Mouse (Mus musculus) heart, embryonic 14.5 days (tissue): ENCODE data around the gene Nlrx1. TPM values are rescaled to one million over a fixed set of nuclear protein-coding genes. Genes with fewer than 3 reads are reported as not detected.

Experiments used
- ATAC-seq: fragments of 200-750 bp; cut with Nextera tagmentation; 2 replicates; pipeline ENCODE4 v1.8.0; 2017; ENCODE audit warnings: low read depth, moderate TSS enrichment; ENCODE audit not compliant: insufficient number of reproducible peaks, insufficient read depth, low FRiP score
- H3K27ac ChIP-seq, 2 experiments: fragments of 200-500 bp in 1 of 2; fragments of 300-500 bp in 1 of 2; sonication (generic) in 1 of 2; replicated peaks in 1 of 2; 2 replicates each; pipeline ENCODE4 v1.5.1; 2012 to 2014; ENCODE audit warnings: low read depth in 2 of 2, low read length in 2 of 2, control low read depth in 1 of 2, mild to moderate bottlenecking in 1 of 2, mixed read lengths in 1 of 2; ENCODE audit not compliant: control insufficient read depth in 1 of 2, insufficient read depth in 1 of 2
- H3K27me3 ChIP-seq: fragments of 300-500 bp; sonication (generic); 2 replicates; pipeline ENCODE4 v1.6.1; 2014; ENCODE audit warnings: mild to moderate bottlenecking, low read length, control low read depth; ENCODE audit not compliant: control insufficient read depth, insufficient read depth
- H3K36me3 ChIP-seq: fragments of 300-500 bp; sonication (generic); 2 replicates; pipeline ENCODE4 v1.6.1; 2014; ENCODE audit warnings: mild to moderate bottlenecking, control low read depth, low read length, mixed read lengths; ENCODE audit not compliant: control insufficient read depth, insufficient read depth
- H3K4me1 ChIP-seq, 2 experiments: fragments of 200-500 bp in 1 of 2; fragments of 300-500 bp in 1 of 2; sonication (generic) in 1 of 2; 2 replicates each; pipeline ENCODE4 v1.6.1; 2012 to 2014; ENCODE audit warnings: low read length in 2 of 2, control low read depth in 1 of 2, mixed read lengths in 1 of 2; ENCODE audit not compliant: control insufficient read depth in 2 of 2, insufficient read depth in 2 of 2
- H3K4me2 ChIP-seq: fragments of 300-500 bp; sonication (generic); 2 replicates; pipeline ENCODE4 v1.6.1; 2014; ENCODE audit warnings: mild to moderate bottlenecking, low read length
- H3K4me3 ChIP-seq, 2 experiments: fragments of 200-500 bp in 1 of 2; fragments of 300-500 bp in 1 of 2; sonication (generic) in 1 of 2; 2 replicates each; pipeline ENCODE4 v1.5.1; 2012 to 2014; ENCODE audit warnings: low read length in 2 of 2, mild to moderate bottlenecking in 2 of 2, control low read depth in 1 of 2, low read depth in 1 of 2, moderate library complexity in 1 of 2; ENCODE audit not compliant: control insufficient read depth in 1 of 2, insufficient read depth in 1 of 2
- H3K9ac ChIP-seq: fragments of 300-500 bp; sonication (generic); 2 replicates; pipeline ENCODE4 v1.6.1; 2014; ENCODE audit warnings: mild to moderate bottlenecking, low read length
- H3K9me3 ChIP-seq: fragments of 300-500 bp; sonication (generic); 2 replicates; pipeline ENCODE4 v1.6.1; 2016; ENCODE audit warnings: low read length, control low read depth; ENCODE audit not compliant: control insufficient read depth
- WGBS: fragments of 180-500 bp; shearing (Covaris S2); extraction: QIAGEN DNeasy Blood & Tissue Kit; methylation state at CpG from one replicate; pipeline ENCODE4 v1.1.7; 2014; 5-methylcytosine and 5-hydroxymethylcytosine counted together
- polyA plus RNA-seq: library from polyadenylated mRNA; unstranded; fragments of >200 nt; fragmentation: Nextera tagmentation; extraction: Ambion mirVana; gene quantifications from 2 replicates; pipeline ENCODE4 v1.2.1, GENCODE M21; 2014

Gene Nlrx1
- polyA plus RNA-seq, 1 experiment from 2014 or later: 7.0 TPM

DNA sequence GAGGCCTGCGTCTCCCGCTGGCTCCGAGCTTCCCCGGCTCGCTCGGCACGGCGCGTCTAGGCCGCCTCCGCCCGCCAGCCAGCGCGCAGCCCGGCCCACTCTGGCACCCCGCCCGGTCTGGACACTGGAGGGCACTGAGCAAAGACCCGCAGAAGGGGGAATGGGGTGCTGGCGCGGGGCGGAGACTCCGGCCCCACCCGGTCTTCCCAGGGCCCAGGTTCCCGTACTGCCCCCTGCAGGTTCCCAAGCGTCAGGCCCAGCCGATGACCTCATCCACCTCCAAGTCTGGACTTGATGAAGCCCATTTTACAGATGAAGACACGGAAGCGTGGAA is 405 bp downstream of the Nlrx1 start:
- Histone ChIP-seq H3K9ac (peak overlapping the region; percentile 90), H3K27ac (peak overlapping the region; percentile 80 to 85), H3K4me2 (peak overlapping the region; percentile 81), H3K4me1 (peaks cover 5 to 6% of the 10 kb centered on the region in 2 experiments; a peak in 3 of 4 replicates), H3K27me3 (no peaks in the 10 kb centered on the region), H3K4me3 (peak overlapping the region; percentile 52 to 60), H3K36me3 (0 out of 2 replicates have a peak, but pooled peaks cover 7% of the 10 kb centered on the region), H3K9me3 (no peaks in the 10 kb centered on the region)
- peak; percentile 87 for ATAC-seq
- WGBS: 4% methylated on average over 27 of the region's 28 CpGs

DNA sequence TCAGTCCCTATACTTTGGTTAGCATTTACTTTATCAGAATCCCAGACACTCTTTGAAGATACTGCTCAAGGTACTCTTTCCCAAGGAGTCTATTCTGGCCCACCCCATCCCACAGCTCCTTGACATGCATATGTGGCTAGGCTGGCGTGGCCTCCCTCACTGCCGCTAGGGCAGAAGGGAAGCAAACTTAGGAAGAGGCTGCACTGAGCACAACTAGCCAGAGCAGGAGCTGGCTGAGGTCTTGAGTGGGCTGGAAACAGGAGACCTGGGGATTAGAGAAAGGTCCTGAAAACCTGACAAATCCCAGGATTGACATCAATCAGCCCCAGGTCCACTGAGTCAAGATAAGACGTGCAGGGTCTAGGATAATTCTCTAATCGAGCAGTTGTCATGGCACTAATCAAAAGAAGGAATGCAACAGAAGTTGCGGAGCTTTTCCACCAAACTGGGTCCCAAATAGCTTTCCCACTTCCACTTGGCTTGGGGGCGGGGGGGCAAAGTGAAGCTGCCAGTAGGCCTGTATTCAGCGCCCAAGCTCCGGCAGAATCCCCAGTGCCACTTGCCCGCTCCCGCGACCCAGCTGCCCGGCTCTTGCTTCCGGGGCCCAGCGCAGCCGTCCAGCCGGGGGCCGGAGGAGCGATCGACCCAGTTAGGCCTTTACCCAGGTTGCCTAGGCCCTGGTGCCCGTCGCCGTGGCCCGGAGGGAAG is 926 bp downstream of the Nlrx1 start:
- Histone ChIP-seq H3K27ac (peak overlapping the region; percentile 80 to 85), H3K4me3 (peak overlapping the region; percentile 52 to 60), H3K9ac (peak overlapping the region; percentile 90), H3K4me2 (peak overlapping the region; percentile 81), H3K27me3 (no peaks in the 10 kb centered on the region), H3K36me3 (peaks cover 12% of the 10 kb centered on the region; the same call in 1 of the 2 replicates), H3K9me3 (no peaks in the 10 kb centered on the region), H3K4me1 (peaks cover 5 to 6% of the 10 kb centered on the region in 2 experiments; a peak in 3 of 4 replicates)
- 0 out of 2 replicates have a peak, but pooled peaks have one; percentile 48 for ATAC-seq
- 5% methylated on average over 23 of the region's 23 CpGs for WGBS

DNA sequence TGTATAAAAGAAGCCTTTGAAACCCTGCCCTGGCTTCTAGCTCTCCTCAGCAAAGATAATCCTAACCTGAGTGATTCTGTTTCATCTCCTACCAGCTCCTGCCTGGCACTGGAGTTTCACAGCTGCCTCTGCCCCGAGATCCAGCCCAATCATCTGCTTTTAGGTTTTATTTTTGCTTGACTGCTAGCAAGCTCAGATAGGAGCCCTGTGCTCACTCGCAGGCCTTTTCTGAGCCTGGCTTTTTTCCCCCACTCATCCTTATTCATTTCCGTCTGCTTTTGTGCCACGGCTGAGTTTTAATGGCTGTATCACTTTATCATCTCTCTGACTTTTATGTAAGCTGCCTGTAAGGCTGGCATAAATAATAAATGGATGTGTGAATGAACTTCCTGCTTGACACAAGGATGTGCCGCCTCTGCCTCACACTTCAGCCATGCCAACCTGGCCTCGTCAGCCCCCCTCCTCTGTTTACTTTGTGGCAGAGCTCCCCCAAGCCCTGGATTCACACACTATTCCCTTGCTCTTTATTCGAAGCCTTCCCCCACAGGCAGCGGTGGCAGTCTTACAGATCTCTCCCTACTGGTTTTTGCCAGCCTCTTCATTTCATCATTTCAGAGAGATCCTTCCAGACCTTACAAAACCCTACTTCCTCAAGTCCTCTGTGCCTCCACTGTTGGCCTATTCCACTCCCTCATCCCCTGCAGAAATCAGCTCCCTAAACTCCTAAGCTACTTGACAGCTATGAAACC is 1.7 kb downstream of the Nlrx1 start:
- WGBS: 67% methylated on average over 8 of the region's 8 CpGs
- H3K4me2 ChIP-seq: peak overlapping the region; percentile 81
- H3K4me1 ChIP-seq: peaks cover 5 to 6% of the 10 kb centered on the region in 2 experiments; a peak in 3 of 4 replicates
- no peak for ATAC-seq
- H3K27me3 ChIP-seq: no peaks in the 10 kb centered on the region
- peak overlapping the region; percentile 90; the same call in 1 of the 2 replicates for H3K9ac ChIP-seq
- H3K9me3 ChIP-seq: no peaks in the 10 kb centered on the region
- peak overlapping the region in 1 of 2 experiments; percentile 85; a peak in 1 of 4 replicates for H3K27ac ChIP-seq
- no peak overlapping the region for H3K4me3 ChIP-seq
- peaks cover 18% of the 10 kb centered on the region for H3K36me3 ChIP-seq

DNA sequence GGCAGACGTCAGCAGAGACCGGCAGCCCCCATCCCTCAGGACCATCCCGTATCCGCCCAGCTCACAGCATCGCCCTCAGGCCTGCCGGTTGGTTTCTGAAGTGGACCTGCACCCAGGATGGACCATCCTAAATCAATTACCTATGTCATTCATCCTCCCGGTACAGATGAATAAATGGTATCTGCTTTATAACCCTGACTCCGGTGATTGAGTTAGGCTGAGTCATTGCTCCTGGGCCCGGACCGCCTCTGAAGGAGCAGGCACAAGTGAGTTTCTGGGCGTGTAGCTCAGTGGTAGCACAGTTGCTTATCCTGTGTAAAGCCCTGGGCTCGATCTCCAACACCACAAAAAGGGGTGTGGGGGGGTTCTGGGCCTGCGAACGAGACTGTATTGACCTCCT is 7.0 kb downstream of the Nlrx1 start:
- Histone ChIP-seq H3K4me3 (no peak overlapping the region), H3K36me3 (peaks cover 18% of the 10 kb centered on the region), H3K27me3 (no peaks in the 10 kb centered on the region), H3K4me1 (no peaks in the 10 kb centered on the region), H3K9ac (no peak overlapping the region), H3K4me2 (no peak overlapping the region), H3K27ac (no peak overlapping the region), H3K9me3 (no peaks in the 10 kb centered on the region)
- ATAC-seq: no peak
- 81% methylated on average over 14 of the region's 14 CpGs for WGBS

DNA sequence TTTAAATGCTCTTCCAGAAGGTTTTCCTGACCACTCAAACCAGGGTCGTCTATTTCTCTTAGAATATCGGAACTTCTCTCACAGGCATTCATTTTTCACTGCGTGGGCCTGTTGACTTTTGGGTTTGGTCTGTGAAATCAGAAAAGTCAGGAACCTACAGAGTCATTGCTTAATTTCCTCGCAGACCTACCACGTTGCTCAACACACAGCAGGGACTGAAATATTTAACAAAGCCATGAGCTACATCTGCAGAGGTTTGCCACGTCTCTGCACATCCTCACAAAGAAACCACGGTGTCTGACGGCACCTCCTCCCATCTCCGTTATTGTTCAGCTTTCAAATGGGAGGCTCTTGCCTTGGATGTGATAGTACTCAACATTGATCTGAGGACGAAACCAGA is 9.4 kb downstream of the Nlrx1 start:
- Histone ChIP-seq H3K9ac (no peak overlapping the region), H3K27ac (no peak overlapping the region), H3K4me3 (no peak overlapping the region), H3K4me2 (no peak overlapping the region), H3K36me3 (peaks cover 16% of the 10 kb centered on the region), H3K4me1 (peaks cover 5 to 10% of the 10 kb centered on the region in 2 experiments; a peak in 2 of 4 replicates), H3K9me3 (no peaks in the 10 kb centered on the region), H3K27me3 (no peaks in the 10 kb centered on the region)
- WGBS: 77% methylated on average over 10 of the region's 10 CpGs
- no peak for ATAC-seq

DNA sequence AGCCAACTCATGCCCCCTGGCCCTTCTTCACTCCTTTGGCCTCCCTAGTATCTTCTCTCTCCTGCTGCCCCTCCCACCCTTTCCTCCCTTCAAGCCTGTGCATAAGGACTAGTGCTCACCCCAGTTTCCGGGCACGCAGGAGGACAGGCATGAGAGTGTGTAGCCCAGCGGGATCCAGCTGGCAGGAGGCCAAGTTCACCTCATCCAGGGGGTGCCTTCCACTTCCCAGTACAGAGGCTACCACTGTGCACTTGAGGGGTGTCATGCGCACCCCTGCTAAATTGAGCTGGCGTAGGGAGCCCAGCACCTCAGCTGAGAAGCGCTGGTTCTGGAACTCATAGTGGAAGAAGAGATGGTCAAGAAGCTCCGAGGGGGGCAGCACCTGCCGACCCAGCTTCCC is 12.2 kb downstream of the Nlrx1 start:
- H3K4me2 ChIP-seq: no peak overlapping the region
- 81% methylated on average over 8 of the region's 8 CpGs for WGBS

DNA sequence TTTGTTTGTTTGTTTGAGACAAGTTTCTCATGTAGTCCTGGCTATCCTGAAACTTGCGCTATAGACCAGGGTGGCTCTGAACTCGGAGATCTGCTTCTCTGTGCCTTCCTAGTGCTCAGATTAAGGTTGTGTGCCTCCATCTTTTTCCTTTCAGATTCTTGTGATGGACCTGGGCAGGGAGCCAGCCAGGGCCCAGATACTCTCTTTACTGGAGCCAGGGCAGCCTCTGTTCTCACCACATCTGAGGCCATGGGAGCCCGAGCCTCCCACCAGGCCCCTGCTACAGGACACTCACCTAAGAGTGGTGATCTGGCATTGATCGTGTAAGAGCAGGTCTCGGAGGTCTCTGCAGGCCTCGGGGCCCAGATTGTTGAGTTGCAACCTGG is 13.3 kb downstream of the Nlrx1 start:
- WGBS: 50% methylated on average over 6 of the region's 6 CpGs
- H3K9ac ChIP-seq: no peak overlapping the region

More for the DNA sequence above, 12.2 kb downstream of the Nlrx1 start:
- Histone ChIP-seq H3K36me3 (0 out of 2 replicates have a peak, but pooled peaks cover 2% of the 10 kb centered on the region), H3K27ac (no peak overlapping the region), H3K4me3 (no peak overlapping the region), H3K9me3 (no peaks in the 10 kb centered on the region), H3K27me3 (peaks cover 3% of the 10 kb centered on the region; the same call in 1 of the 2 replicates), H3K9ac (no peak overlapping the region), H3K4me1 (peaks cover 5 to 10% of the 10 kb centered on the region in 2 experiments; a peak in 2 of 4 replicates)
- 0 out of 2 replicates have a peak, but pooled peaks have one; percentile 44 for ATAC-seq

More for the DNA sequence above, 13.3 kb downstream of the Nlrx1 start:
- Histone ChIP-seq H3K27ac (no peak overlapping the region), H3K4me2 (no peak overlapping the region), H3K4me3 (no peak overlapping the region), H3K4me1 (peaks cover 5 to 10% of the 10 kb centered on the region in 2 experiments; a peak in 2 of 4 replicates), H3K27me3 (peaks cover 3% of the 10 kb centered on the region; the same call in 1 of the 2 replicates), H3K9me3 (no peaks in the 10 kb centered on the region), H3K36me3 (0 out of 2 replicates have a peak, but pooled peaks cover 2% of the 10 kb centered on the region)
- no peak for ATAC-seq
